Mouse (Mus musculus): ENCODE data around the gene Gm49361.

DNA sequence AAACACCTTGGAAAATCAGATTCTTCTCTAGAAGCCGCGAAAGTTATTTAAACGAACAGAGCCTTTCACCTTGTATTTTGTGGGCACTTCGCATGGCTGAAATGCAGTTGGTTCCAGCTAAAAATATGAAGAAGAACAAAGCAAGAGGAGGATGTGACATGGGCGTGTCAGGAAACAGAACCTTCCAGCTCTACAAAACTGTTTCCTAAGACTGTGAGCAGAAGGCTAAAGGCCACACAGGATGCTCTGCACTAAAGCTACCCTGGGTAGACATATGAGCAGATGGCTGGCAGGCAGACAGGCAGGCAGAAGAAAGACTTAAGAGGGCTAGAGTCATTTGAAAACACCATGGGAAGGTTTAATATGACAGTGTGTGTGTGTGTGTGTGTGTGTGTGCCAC lies 23.2 kb upstream of the Gm49361 start:
- no peak for TF ChIP-seq MAX (IDR thresholded peaks at IDR 0.05; ENCODE audit: low read depth)
- TF ChIP-seq POLR2A (IDR thresholded peaks at IDR 0.05; ENCODE audit: insufficient read length, low read depth): no peak
- TF ChIP-seq REST (IDR thresholded peaks at IDR 0.05; ENCODE audit: insufficient read depth, insufficient read length): no peak
- TF ChIP-seq TCF12 (IDR thresholded peaks at IDR 0.05; ENCODE audit: insufficient read depth, poor library complexity, severe bottlenecking): no peak
- TF ChIP-seq E2F4 (IDR thresholded peaks at IDR 0.05; ENCODE audit: insufficient read depth): no peak
- no peak for TF ChIP-seq CEBPB (IDR thresholded peaks at IDR 0.05; ENCODE audit: insufficient read depth, poor library complexity, severe bottlenecking)
- no peak for TF ChIP-seq MYOD1 (IDR thresholded peaks at IDR 0.05; ENCODE audit: control insufficient read depth in 1 of 3, insufficient read length in 2 of 3, low read depth in 2 of 3)
- no peak for TF ChIP-seq MYOG (IDR thresholded peaks at IDR 0.05; ENCODE audit: control insufficient read depth in 1 of 3, insufficient read depth in 1 of 3, insufficient read length in 2 of 3, low read depth in 2 of 3)
- no peak for TF ChIP-seq USF1 (IDR thresholded peaks at IDR 0.05; ENCODE audit: low read depth)
- TF ChIP-seq SRF (IDR thresholded peaks at IDR 0.05; ENCODE audit: control insufficient read depth, insufficient read length, low read depth): no peak
- TF ChIP-seq POLR2AphosphoS2 (IDR thresholded peaks at IDR 0.05; ENCODE audit: insufficient read length, low read depth): no peak
